Mouse (Mus musculus) cerebellum, adult (tissue): Measurements from ENCODE around the gene Arhgap45.
A peak's percentile ranks its signal among the peaks of the same experiment; 100 is the strongest.

Source experiments
- ATAC-seq: cut with Nextera tagmentation; 2 replicates; pipeline ENCODE4 v1.9.2; 2017; ENCODE audit warnings: mild to moderate bottlenecking, moderate library complexity, mixed read lengths; ENCODE audit not compliant: insufficient number of reproducible peaks, low FRiP score, low TSS enrichment

The Arhgap45 gene

GRCm38 (mm10) chr10:80016511-80016910 is at the start of gene Arhgap45:
Gene Arhgap45, plus strand, starts transcription at chr10:80016653.
- ATAC-seq, result no peak

- ATAC-seq, result 0 out of 2 replicates have a peak, but pooled peaks have one; percentile 21
Measured at GRCm38 (mm10) chr10:79966886-79967400, 49.5 kb upstream of the Arhgap45 start.

- no peak for ATAC-seq
Measured at GRCm38 (mm10) chr10:79968181-79968580, 48.3 kb upstream of the Arhgap45 start.

GRCm38 (mm10) chr10:79969124-79969568 is 47.3 kb upstream of the Arhgap45 start:
- no peak for ATAC-seq

- ATAC-seq, result no peak
Measured at GRCm38 (mm10) chr10:79970415-79971182, 45.9 kb upstream of the Arhgap45 start, which contains the start of gene Grin3b. Gene Grin3b, plus strand, starts transcription at chr10:79970715.

GRCm38 (mm10) chr10:79971183-79971497 is 45.3 kb upstream of the Arhgap45 start:
- ATAC-seq, result no peak

DNA sequence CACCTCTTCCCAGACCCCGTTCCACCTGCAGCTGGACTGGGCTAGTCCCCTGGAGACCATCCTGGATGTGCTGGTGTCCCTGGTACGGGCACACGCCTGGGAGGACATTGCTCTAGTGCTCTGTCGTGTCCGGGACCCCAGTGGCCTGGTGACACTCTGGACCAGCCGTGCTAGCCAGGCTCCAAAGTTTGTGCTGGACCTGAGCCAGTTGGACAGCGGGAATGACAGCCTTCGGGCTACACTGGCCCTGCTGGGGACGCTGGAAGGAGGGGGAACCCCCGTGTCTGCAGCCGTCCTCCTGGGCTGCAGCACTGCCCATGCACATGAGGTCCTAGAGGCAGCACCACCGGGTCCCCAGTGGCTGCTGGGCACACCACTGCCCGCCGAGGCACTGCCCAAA is 43.6 kb upstream of the Arhgap45 start:
- no peak for ATAC-seq

DNA sequence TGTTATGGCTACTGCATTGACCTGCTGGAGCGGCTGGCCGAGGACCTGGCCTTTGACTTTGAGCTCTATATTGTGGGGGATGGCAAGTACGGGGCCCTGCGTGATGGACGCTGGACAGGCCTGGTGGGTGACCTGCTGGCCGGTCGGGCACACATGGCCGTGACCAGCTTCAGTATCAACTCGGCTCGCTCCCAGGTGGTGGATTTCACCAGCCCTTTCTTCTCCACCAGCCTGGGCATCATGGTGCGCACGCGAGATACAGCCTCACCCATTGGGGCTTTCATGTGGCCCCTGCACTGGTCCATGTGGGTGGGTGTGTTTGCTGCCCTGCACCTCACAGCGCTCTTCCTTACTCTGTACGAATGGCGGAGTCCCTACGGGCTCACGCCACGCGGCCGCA is 42.4 kb upstream of the Arhgap45 start:
- ATAC-seq, result no peak

GRCm38 (mm10) chr10:79974668-79975067 is 41.8 kb upstream of the Arhgap45 start:
- ATAC-seq, result no peak

- no peak for ATAC-seq
Measured at GRCm38 (mm10) chr10:79976071-79976721, 40.3 kb upstream of the Arhgap45 start.

DNA sequence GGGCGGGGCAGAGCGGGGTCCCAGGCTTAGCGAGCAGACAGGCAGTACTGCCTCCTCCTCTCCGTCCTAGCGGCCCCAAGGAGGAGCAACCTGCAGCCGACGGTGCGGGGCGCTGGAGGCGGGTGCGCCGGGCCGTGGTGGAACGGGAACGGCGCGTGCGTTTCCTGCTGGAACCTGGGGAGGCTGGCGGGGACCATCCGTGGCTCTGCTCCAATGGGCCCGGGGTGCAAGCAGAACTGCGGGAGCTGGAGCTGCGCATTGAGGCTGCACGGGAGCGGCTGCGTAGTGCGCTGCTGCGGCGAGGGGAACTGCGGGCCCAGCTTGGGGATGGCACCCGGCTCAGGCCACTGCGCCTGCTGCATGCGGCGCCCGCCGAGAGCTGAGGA is 39.7 kb upstream of the Arhgap45 start:
- ATAC-seq, result no peak

GRCm38 (mm10) chr10:79977324-79977723 is 39.1 kb upstream of the Arhgap45 start:
- no peak for ATAC-seq

GRCm38 (mm10) chr10:79978061-79978460 is 38.4 kb upstream of the Arhgap45 start:
- no peak for ATAC-seq

- no peak for ATAC-seq
Measured at GRCm38 (mm10) chr10:79979401-79980155, 36.9 kb upstream of the Arhgap45 start.

- no peak for ATAC-seq
Measured at GRCm38 (mm10) chr10:79983205-79983604, 33.2 kb upstream of the Arhgap45 start.

DNA sequence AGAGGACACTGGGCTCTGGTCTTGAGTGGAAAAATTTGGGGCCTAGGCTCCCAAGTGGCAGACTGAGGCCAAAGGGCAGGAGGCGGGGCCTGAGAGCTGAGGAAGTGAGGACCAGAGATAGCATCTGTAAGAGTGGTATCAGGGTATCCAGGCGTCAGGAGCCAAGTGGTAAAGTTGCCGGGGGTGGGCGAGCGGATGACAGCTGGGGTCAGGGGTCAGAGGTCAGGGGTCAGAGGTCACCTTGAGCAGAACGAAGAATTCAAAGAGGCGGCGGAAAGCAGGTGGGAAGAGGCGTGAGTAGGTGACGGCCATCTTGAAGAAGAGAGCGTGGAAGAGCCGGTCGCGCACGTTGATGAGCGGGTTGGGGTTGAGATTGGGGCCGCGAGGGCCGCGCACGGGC is 32.8 kb upstream of the Arhgap45 start:
- no peak for ATAC-seq

- peak; percentile 29 for ATAC-seq
Measured at GRCm38 (mm10) chr10:79984195-79984816, 32.1 kb upstream of the Arhgap45 start, which contains the start of gene Tmem259. Gene Tmem259, minus strand, starts transcription at chr10:79984330.

DNA sequence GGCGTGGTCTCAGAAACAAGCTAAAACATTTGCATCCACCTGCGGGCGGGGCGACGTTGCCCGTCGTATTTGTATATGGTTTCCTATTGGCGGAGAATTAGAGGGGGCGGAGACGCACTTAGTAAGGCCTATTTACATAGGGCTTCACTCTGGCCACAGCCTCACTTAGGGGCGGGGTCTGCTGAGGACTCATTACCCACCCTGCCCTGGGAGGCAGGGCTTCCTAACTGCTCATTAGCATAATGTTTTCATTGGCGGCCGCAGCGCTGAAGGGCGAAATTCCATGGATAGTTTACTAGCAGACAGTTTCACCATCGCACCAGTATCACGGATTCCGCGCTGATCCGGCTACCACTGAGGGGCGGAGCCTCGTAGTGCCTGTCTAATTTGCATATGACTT is 31.6 kb upstream of the Arhgap45 start:
- peak; percentile 75 for ATAC-seq

DNA sequence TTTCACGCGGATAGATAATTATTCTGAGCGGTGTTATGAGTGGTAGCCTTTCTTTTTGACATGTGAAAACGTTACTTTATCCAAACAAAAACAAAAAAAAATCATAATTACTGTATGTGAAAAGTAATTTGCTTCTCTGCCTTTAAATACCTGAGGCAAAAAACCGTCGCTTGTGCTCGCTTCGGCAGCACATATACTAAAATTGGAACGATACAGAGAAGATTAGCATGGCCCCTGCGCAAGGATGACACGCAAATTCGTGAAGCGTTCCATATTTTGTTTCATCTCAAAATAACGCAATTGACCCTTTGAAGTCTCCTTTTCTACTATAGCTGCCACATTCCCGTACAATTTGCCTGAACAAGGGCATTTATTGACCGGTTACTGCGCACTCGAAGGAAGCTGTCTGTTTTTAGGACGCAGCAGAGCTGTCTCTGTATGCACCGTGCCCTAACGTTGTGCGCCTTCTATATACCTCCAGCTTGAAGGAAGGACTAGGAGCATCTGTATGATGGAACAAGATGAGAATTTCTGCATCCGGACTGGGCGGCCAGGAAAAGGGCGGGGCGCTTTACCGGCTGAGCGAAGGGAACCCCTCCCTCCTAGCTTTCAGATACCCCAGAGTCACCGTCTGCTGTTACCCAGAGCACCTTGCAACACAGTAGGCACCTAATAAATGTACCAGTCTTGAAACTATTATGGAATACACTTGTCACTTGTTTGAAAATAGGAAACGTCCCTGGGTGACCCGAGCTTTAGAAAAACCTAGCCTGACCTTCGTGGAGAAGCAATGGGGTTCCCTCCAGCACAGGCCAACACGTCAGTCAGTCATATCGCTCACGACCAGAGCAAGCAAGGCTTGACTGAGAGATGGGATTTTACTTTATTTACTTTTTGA is 30.9 kb upstream of the Arhgap45 start:
- ATAC-seq, result peak; percentile 11; the same call in 1 of the 2 replicates
